Mouse (Mus musculus) T-helper 1 cell (primary cell): ENCODE measurements around the gene Pctp.

Experiments
- in situ Hi-C: fragments of 300-600 bp; cut with MboI, MseI; formaldehyde crosslinking; loops from one replicate; pipeline ENCODE4 v1.15.1; 2025; ENCODE audit warnings: high pct_unique_total_duplicates

The Pctp gene

GRCm38 (mm10) chr11:90002231-90002986, at the start of gene Pctp:
Gene Pctp (minus strand): TSS chr11:90002894.
- in situ Hi-C loops, result loop anchor here (10.0 kb wide), 1 partner anchor 622 kb away; no protein-coding TSS in a partner anchor

GRCm38 (mm10) chr11:90050016-90050415, 47.3 kb upstream of the Pctp start:
- in situ Hi-C loops, result no loop called here

- in situ Hi-C loops, result no loop called here
These were observed 44.6 kb upstream of the Pctp start for GRCm38 (mm10) chr11:90047271-90047670.

GRCm38 (mm10) chr11:90046211-90046610, 43.5 kb upstream of the Pctp start:
- in situ Hi-C loops, result no loop called here

- in situ Hi-C loops, result no loop called here
These were observed 41.8 kb upstream of the Pctp start for GRCm38 (mm10) chr11:90044459-90044858.

GRCm38 (mm10) chr11:90038022-90038421, 35.3 kb upstream of the Pctp start:
- in situ Hi-C loops, result no loop called here

- in situ Hi-C loops, result no loop called here
These were observed 33.7 kb upstream of the Pctp start for GRCm38 (mm10) chr11:90036416-90036815.

GRCm38 (mm10) chr11:90035532-90035931, 32.8 kb upstream of the Pctp start:
- in situ Hi-C loops, result no loop called here

GRCm38 (mm10) chr11:90034646-90035045, 32.0 kb upstream of the Pctp start:
- in situ Hi-C loops, result no loop called here

GRCm38 (mm10) chr11:90033442-90033841, 30.7 kb upstream of the Pctp start:
- in situ Hi-C loops, result no loop called here

GRCm38 (mm10) chr11:90032807-90033206, 30.1 kb upstream of the Pctp start:
- in situ Hi-C loops, result no loop called here

- in situ Hi-C loops, result no loop called here
These were observed 28.4 kb upstream of the Pctp start for GRCm38 (mm10) chr11:90031076-90031475.

GRCm38 (mm10) chr11:90030557-90030956, 27.9 kb upstream of the Pctp start:
- in situ Hi-C loops, result no loop called here

- in situ Hi-C loops, result no loop called here
These were observed 27.2 kb upstream of the Pctp start, which contains the start of gene Tmem100 for GRCm38 (mm10) chr11:90029841-90030398. Gene Tmem100 (plus strand): TSS chr11:90030348.

GRCm38 (mm10) chr11:90029354-90029753, 26.7 kb upstream of the Pctp start:
- in situ Hi-C loops, result no loop called here

GRCm38 (mm10) chr11:90028746-90029145, 26.1 kb upstream of the Pctp start:
- in situ Hi-C loops, result no loop called here

GRCm38 (mm10) chr11:90027216-90027615, 24.5 kb upstream of the Pctp start:
- in situ Hi-C loops, result no loop called here

- in situ Hi-C loops, result no loop called here
These were observed 24.1 kb upstream of the Pctp start for GRCm38 (mm10) chr11:90026802-90027174.

- in situ Hi-C loops, result no loop called here
These were observed 23.5 kb upstream of the Pctp start for GRCm38 (mm10) chr11:90025891-90026801.

- in situ Hi-C loops, result no loop called here
These were observed 16.5 kb upstream of the Pctp start for GRCm38 (mm10) chr11:90019161-90019560.

- in situ Hi-C loops, result no loop called here
These were observed 12.6 kb upstream of the Pctp start for GRCm38 (mm10) chr11:90015281-90015680.

- in situ Hi-C loops, result no loop called here
These were observed 11.0 kb upstream of the Pctp start for GRCm38 (mm10) chr11:90013657-90014056.
